Mouse (Mus musculus) lung, postnatal 0 days (tissue): Measurements from ENCODE around the gene Tbx19. TPM values are rescaled to one million over a fixed set of nuclear protein-coding genes. Genes with fewer than 3 reads are reported as not detected.
A peak's percentile ranks its signal among the peaks of the same experiment; 100 is the strongest.

ENCODE experiments used
- ATAC-seq: fragments of 200-750 bp; cut with Nextera tagmentation; 2 replicates; pipeline ENCODE4 v1.8.0; 2017; ENCODE audit warnings: moderate library complexity
- DNase-seq: peaks from one replicate; pipeline ENCODE4 v3.0.0-alpha.2; 2016; ENCODE audit warnings: low spot score
- H3K27ac ChIP-seq: fragments of 300-500 bp; sonication (generic); 2 replicates; pipeline ENCODE4 v1.5.1; 2014; ENCODE audit warnings: antibody characterized with exemption, mild to moderate bottlenecking, low read length, mixed read lengths
- H3K27me3 ChIP-seq: fragments of 300-500 bp; sonication (generic); replicated peaks from 2 replicates; pipeline ENCODE4 v1.6.1; 2014; ENCODE audit warnings: low read length, mixed read lengths; ENCODE audit not compliant: insufficient read depth
- H3K36me3 ChIP-seq: fragments of 300-500 bp; sonication (generic); 2 replicates; pipeline ENCODE4 v1.6.1; 2014; ENCODE audit warnings: low read length, mixed read lengths; ENCODE audit not compliant: insufficient read depth
- H3K4me1 ChIP-seq: fragments of 300-500 bp; sonication (generic); 2 replicates; pipeline ENCODE4 v1.6.1; 2014; ENCODE audit warnings: antibody characterized with exemption, low read depth, low read length, mixed read lengths; ENCODE audit not compliant: insufficient read depth
- H3K4me2 ChIP-seq: fragments of 300-500 bp; sonication (generic); replicated peaks from 2 replicates; pipeline ENCODE4 v1.6.1; 2014; ENCODE audit warnings: low read depth, mild to moderate bottlenecking, low read length, moderate library complexity, mixed read lengths
- H3K4me3 ChIP-seq: fragments of 300-500 bp; sonication (generic); 2 replicates; pipeline ENCODE4 v1.5.1; 2014; ENCODE audit warnings: low read depth, low read length
- H3K9ac ChIP-seq: fragments of 300-500 bp; sonication (generic); replicated peaks from 2 replicates; pipeline ENCODE4 v1.6.1; 2014; ENCODE audit warnings: low read depth, mild to moderate bottlenecking
- H3K9me3 ChIP-seq: fragments of 300-500 bp; sonication (generic); 2 replicates; pipeline ENCODE4 v1.6.1; 2016; ENCODE audit warnings: low read length, mixed read lengths
- CTCF ChIP-seq: IDR thresholded peaks from 2 replicates; pipeline ENCODE4 v1.5.1; 2016; ENCODE audit warnings: antibody characterized with exemption, mild to moderate bottlenecking
- EP300 ChIP-seq: IDR thresholded peaks from 2 replicates; pipeline ENCODE4 v1.6.1; 2016; ENCODE audit warnings: antibody characterized with exemption, mild to moderate bottlenecking, control low read depth
- WGBS: fragments of 180-500 bp; shearing (Covaris S2); extraction: QIAGEN DNeasy Blood & Tissue Kit; methylation state at CpG from one replicate; pipeline ENCODE4 v1.1.7; 2014; 5-methylcytosine and 5-hydroxymethylcytosine counted together
- polyA plus RNA-seq: library from polyadenylated mRNA; unstranded; fragments of >200 nt; fragmentation: Nextera tagmentation; extraction: Ambion mirVana; gene quantifications from 2 replicates; pipeline ENCODE4 v1.2.1, GENCODE M21; 2015

Tbx19 gene
- polyA plus RNA-seq, 1 experiment from 2014 or later = not detected

- TF ChIP-seq EP300 = no peak
- no peak for TF ChIP-seq CTCF
- H3K9ac ChIP-seq = no peak overlapping the region
- DNase-seq = no peak
- ATAC-seq = no peak
- no peaks in the 10 kb centered on the region for H3K36me3 ChIP-seq
- H3K4me3 ChIP-seq = no peak overlapping the region
- no peak overlapping the region for H3K27ac ChIP-seq
- no peaks in the 10 kb centered on the region for H3K9me3 ChIP-seq
- H3K4me2 ChIP-seq = no peak overlapping the region
- no peaks in the 10 kb centered on the region; the same call in 1 of the 2 replicates for H3K4me1 ChIP-seq
- H3K27me3 ChIP-seq = no peaks in the 10 kb centered on the region
- WGBS = 72% methylated on average over 4 of the region's 4 CpGs
Measured at GRCm38 (mm10) chr1:165154162-165154561, 6.4 kb downstream of the Tbx19 start.

- Histone ChIP-seq H3K27me3 (no peaks in the 10 kb centered on the region), H3K9ac (no peak overlapping the region), H3K36me3 (no peaks in the 10 kb centered on the region), H3K4me2 (no peak overlapping the region), H3K4me1 (no peaks in the 10 kb centered on the region; the same call in 1 of the 2 replicates), H3K4me3 (no peak overlapping the region), H3K27ac (no peak overlapping the region), H3K9me3 (no peaks in the 10 kb centered on the region)
- ATAC-seq (no peak), DNase-seq (no peak)
- 68% methylated on average over 8 of the region's 8 CpGs for WGBS
- TF ChIP-seq CTCF = no peak
- TF ChIP-seq EP300 = no peak
Measured at GRCm38 (mm10) chr1:165151216-165151615, 9.4 kb downstream of the Tbx19 start.

GRCm38 (mm10) chr1:165142343-165142916 is 18.1 kb downstream of the Tbx19 start:
- DNase-seq = peak; percentile 25

GRCm38 (mm10) chr1:165140227-165140626 is 20.3 kb downstream of the Tbx19 start:
- ATAC-seq = no peak
- 42% methylated on average over 3 of the region's 3 CpGs for WGBS

More at GRCm38 (mm10) chr1:165142343-165142916, 18.1 kb downstream of the Tbx19 start:
- H3K9me3 ChIP-seq = no peaks in the 10 kb centered on the region
- no peaks in the 10 kb centered on the region for H3K36me3 ChIP-seq
- no peak for TF ChIP-seq EP300
- TF ChIP-seq CTCF = no peak
- no peak overlapping the region for H3K4me2 ChIP-seq
- ATAC-seq = peak; percentile 40; the same call in 1 of the 2 replicates
- H3K27ac ChIP-seq = no peak overlapping the region
- H3K27me3 ChIP-seq = no peaks in the 10 kb centered on the region
- no peak overlapping the region for H3K9ac ChIP-seq
- WGBS = 66% methylated on average over 12 of the region's 12 CpGs
- H3K4me3 ChIP-seq = no peak overlapping the region
- H3K4me1 ChIP-seq = no peaks in the 10 kb centered on the region

GRCm38 (mm10) chr1:165133858-165134257 is 26.7 kb downstream of the Tbx19 start:
- no peak overlapping the region for H3K4me3 ChIP-seq
- 54% methylated on average over 2 of the region's 2 CpGs for WGBS
- no peak for TF ChIP-seq CTCF
- TF ChIP-seq EP300 = no peak
- H3K4me1 ChIP-seq = no peaks in the 10 kb centered on the region
- H3K36me3 ChIP-seq = no peaks in the 10 kb centered on the region
- H3K9ac ChIP-seq = no peak overlapping the region
- no peak overlapping the region for H3K4me2 ChIP-seq
- ATAC-seq = no peak
- no peak overlapping the region for H3K27ac ChIP-seq
- H3K27me3 ChIP-seq = no peaks in the 10 kb centered on the region
- no peak for DNase-seq
- no peaks in the 10 kb centered on the region for H3K9me3 ChIP-seq

More at GRCm38 (mm10) chr1:165140227-165140626, 20.3 kb downstream of the Tbx19 start:
- no peak overlapping the region for H3K9ac ChIP-seq
- H3K4me1 ChIP-seq = no peaks in the 10 kb centered on the region
- H3K4me2 ChIP-seq = no peak overlapping the region
- TF ChIP-seq EP300 (no peak), CTCF (no peak)
- H3K9me3 ChIP-seq = no peaks in the 10 kb centered on the region
- DNase-seq = no peak
- no peaks in the 10 kb centered on the region for H3K36me3 ChIP-seq
- no peak overlapping the region for H3K27ac ChIP-seq
- no peak overlapping the region for H3K4me3 ChIP-seq
- no peaks in the 10 kb centered on the region for H3K27me3 ChIP-seq

GRCm38 (mm10) chr1:165133279-165133678 is 27.3 kb downstream of the Tbx19 start:
- no peak for ATAC-seq
- TF ChIP-seq CTCF (no peak), EP300 (no peak)
- WGBS = 66% methylated on average over 5 of the region's 5 CpGs

More at GRCm38 (mm10) chr1:165133279-165133678, 27.3 kb downstream of the Tbx19 start:
- DNase-seq = no peak
- H3K4me2 ChIP-seq = no peak overlapping the region
- no peaks in the 10 kb centered on the region for H3K9me3 ChIP-seq
- H3K27me3 ChIP-seq = no peaks in the 10 kb centered on the region
- H3K4me1 ChIP-seq = no peaks in the 10 kb centered on the region
- no peak overlapping the region for H3K4me3 ChIP-seq
- no peak overlapping the region for H3K27ac ChIP-seq
- no peak overlapping the region for H3K9ac ChIP-seq
- no peaks in the 10 kb centered on the region for H3K36me3 ChIP-seq
